Mouse (Mus musculus) embryonic fibroblast, embryonic 13.5 days (primary cell): ENCODE measurements around the gene Fem1a.

Source experiments
- CTCF ChIP-seq: IDR thresholded peaks from 2 replicates; pipeline ENCODE4 v1.5.1; 2011; ENCODE audit warnings: mild to moderate bottlenecking, control low read depth, low read length, moderate library complexity, borderline replicate concordance; ENCODE audit not compliant: insufficient read depth
- POLR2A ChIP-seq: IDR thresholded peaks from 2 replicates; pipeline ENCODE4 v1.6.1; 2011; ENCODE audit warnings: low read depth, mild to moderate bottlenecking, control low read depth, low read length, moderate library complexity

GRCm38 (mm10) chr17:56233389-56233788, 23.2 kb upstream of the Fem1a start:
- TF ChIP-seq CTCF (no peak), POLR2A (no peak)
